Mouse (Mus musculus) kidney, postnatal 0 days (tissue): Measurements from ENCODE around the gene Krt32. TPM values are rescaled to one million over a fixed set of nuclear protein-coding genes. Genes with fewer than 3 reads are reported as not detected.
A peak's percentile ranks its signal among the peaks of the same experiment; 100 is the strongest.

Source experiments
- ATAC-seq: fragments of 200-750 bp; cut with Nextera tagmentation; replicated peaks from 2 replicates; pipeline ENCODE4 v1.8.0; 2017; ENCODE audit warnings: low read depth, moderate number of reproducible peaks, moderate TSS enrichment, moderate library complexity; ENCODE audit not compliant: low FRiP score
- DNase-seq: peaks from one replicate; pipeline ENCODE4 v3.0.0-alpha.2; 2016; ENCODE audit warnings: low spot score
- H3K27ac ChIP-seq: fragments of 300-500 bp; sonication (generic); 2 replicates; pipeline ENCODE4 v1.5.1; 2014; ENCODE audit warnings: mild to moderate bottlenecking
- H3K27me3 ChIP-seq: fragments of 300-500 bp; sonication (generic); 2 replicates; pipeline ENCODE4 v1.6.1; 2014; ENCODE audit warnings: low read length, mixed read lengths; ENCODE audit not compliant: insufficient read depth
- H3K36me3 ChIP-seq: fragments of 300-500 bp; sonication (generic); 2 replicates; pipeline ENCODE4 v1.6.1; 2014; ENCODE audit warnings: low read length, mixed read lengths; ENCODE audit not compliant: insufficient read depth
- H3K4me1 ChIP-seq: fragments of 300-500 bp; sonication (generic); replicated peaks from 2 replicates; pipeline ENCODE4 v1.6.1; 2014; ENCODE audit warnings: antibody characterized with exemption, low read length, mixed read lengths; ENCODE audit not compliant: insufficient read depth
- H3K4me2 ChIP-seq: fragments of 300-500 bp; sonication (generic); 2 replicates; pipeline ENCODE4 v1.6.1; 2014; ENCODE audit warnings: mild to moderate bottlenecking, low read length, moderate library complexity, mixed read lengths
- H3K4me3 ChIP-seq: fragments of 300-500 bp; sonication (generic); replicated peaks from 2 replicates; pipeline ENCODE4 v1.5.1; 2014; ENCODE audit warnings: low read depth, low read length
- H3K9ac ChIP-seq: fragments of 300-500 bp; sonication (generic); 2 replicates; pipeline ENCODE4 v1.6.1; 2014; ENCODE audit warnings: low read depth, low read length
- H3K9me3 ChIP-seq: fragments of 300-500 bp; sonication (generic); replicated peaks from 2 replicates; pipeline ENCODE4 v1.6.1; 2016; ENCODE audit warnings: low read length, inconsistent platforms, mixed read lengths
- CTCF ChIP-seq: IDR thresholded peaks from 2 replicates; pipeline ENCODE4 v1.5.1; 2016; ENCODE audit warnings: antibody characterized with exemption, low read depth, mild to moderate bottlenecking, moderate library complexity
- WGBS: fragments of 180-500 bp; shearing (Covaris S2); extraction: QIAGEN DNeasy Blood & Tissue Kit; methylation state at CpG from one replicate; pipeline ENCODE4 v1.1.7; 2014; 5-methylcytosine and 5-hydroxymethylcytosine counted together
- polyA plus RNA-seq: library from polyadenylated mRNA; unstranded; fragments of >200 nt; fragmentation: Nextera tagmentation; extraction: Ambion mirVana; gene quantifications from 2 replicates; pipeline ENCODE4 v1.2.1, GENCODE M21; 2015

Gene Krt32
- polyA plus RNA-seq, 1 experiment from 2014 or later = not detected

GRCm38 (mm10) chr11:100113742-100114029 is 25.7 kb upstream of the Krt32 start:
- Histone ChIP-seq H3K27me3 (no peaks in the 10 kb centered on the region), H3K36me3 (no peaks in the 10 kb centered on the region), H3K9me3 (no peaks in the 10 kb centered on the region), H3K4me3 (no peak overlapping the region), H3K4me2 (no peak overlapping the region), H3K4me1 (no peaks in the 10 kb centered on the region), H3K27ac (no peak overlapping the region), H3K9ac (no peak overlapping the region)
- WGBS = 52% methylated on average over 2 of the region's 2 CpGs
- no peak for ATAC-seq
- DNase-seq = no peak
- TF ChIP-seq CTCF = no peak

DNA sequence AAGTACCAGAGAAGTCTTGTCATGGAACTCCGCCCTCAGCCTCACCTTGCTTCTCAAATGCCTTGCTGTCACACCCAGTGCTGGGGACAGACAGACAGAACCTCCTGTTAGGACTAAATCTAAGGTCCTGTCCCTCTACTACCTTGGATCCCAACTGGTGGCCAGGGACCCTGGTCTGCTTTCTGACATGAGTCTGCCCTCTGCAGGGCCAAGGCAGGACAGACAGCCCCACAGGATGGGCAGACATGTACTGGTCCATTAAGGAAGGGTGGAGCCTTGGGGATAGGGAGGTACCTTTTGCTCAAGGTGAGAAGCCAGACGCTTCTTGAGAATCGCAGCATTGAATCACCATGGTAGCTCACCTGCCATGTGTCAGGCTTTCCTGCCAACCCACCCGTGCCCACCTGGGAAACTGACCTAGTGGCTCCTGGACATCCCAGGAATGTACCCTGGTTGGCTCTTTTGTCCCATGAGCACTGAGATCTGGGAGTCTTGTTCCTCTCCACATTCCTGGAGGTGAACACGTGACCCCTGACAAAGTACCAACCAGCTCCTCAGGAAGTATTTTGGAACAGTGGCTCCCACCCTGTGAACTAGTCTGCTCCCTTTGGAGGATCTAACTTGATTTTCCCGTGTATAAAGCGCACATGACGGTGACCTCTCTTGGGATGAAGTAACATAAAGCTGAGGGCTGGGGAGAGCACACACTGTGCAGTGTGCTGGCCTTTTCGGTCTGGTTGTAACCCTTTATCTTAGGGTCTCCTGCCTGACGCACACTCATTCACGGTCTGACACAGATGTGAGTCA is 25.1 kb upstream of the Krt32 start:
- 70% methylated on average over 11 of the region's 11 CpGs for WGBS
- ATAC-seq = no peak
- no peak overlapping the region for H3K27ac ChIP-seq

GRCm38 (mm10) chr11:100105576-100106122 is 17.6 kb upstream of the Krt32 start, which contains the start of gene Krt36:
TSS of gene Krt36 (minus strand) at chr11:100105626.
- Histone ChIP-seq H3K27me3 (no peaks in the 10 kb centered on the region), H3K27ac (no peak within 1 kb of the TSS), H3K4me2 (no peak within 1 kb of the TSS), H3K4me3 (no peak within 1 kb of the TSS), H3K36me3 (no peaks in the 10 kb centered on the region), H3K4me1 (no peaks in the 10 kb centered on the region), H3K9me3 (no peaks in the 10 kb centered on the region), H3K9ac (no peak within 1 kb of the TSS)
- 66% methylated on average over 6 of the region's 6 CpGs for WGBS
- DNase-seq (no peak), ATAC-seq (no peak)
- no peak for TF ChIP-seq CTCF

More for the DNA sequence above, 25.1 kb upstream of the Krt32 start:
- H3K9me3 ChIP-seq = no peaks in the 10 kb centered on the region
- no peaks in the 10 kb centered on the region for H3K27me3 ChIP-seq
- peak; percentile 20; the same call in 1 of the 2 replicates for TF ChIP-seq CTCF
- H3K4me2 ChIP-seq = no peak overlapping the region
- no peak for DNase-seq
- H3K36me3 ChIP-seq = no peaks in the 10 kb centered on the region
- H3K9ac ChIP-seq = no peak overlapping the region
- no peaks in the 10 kb centered on the region for H3K4me1 ChIP-seq
- H3K4me3 ChIP-seq = no peak overlapping the region

DNA sequence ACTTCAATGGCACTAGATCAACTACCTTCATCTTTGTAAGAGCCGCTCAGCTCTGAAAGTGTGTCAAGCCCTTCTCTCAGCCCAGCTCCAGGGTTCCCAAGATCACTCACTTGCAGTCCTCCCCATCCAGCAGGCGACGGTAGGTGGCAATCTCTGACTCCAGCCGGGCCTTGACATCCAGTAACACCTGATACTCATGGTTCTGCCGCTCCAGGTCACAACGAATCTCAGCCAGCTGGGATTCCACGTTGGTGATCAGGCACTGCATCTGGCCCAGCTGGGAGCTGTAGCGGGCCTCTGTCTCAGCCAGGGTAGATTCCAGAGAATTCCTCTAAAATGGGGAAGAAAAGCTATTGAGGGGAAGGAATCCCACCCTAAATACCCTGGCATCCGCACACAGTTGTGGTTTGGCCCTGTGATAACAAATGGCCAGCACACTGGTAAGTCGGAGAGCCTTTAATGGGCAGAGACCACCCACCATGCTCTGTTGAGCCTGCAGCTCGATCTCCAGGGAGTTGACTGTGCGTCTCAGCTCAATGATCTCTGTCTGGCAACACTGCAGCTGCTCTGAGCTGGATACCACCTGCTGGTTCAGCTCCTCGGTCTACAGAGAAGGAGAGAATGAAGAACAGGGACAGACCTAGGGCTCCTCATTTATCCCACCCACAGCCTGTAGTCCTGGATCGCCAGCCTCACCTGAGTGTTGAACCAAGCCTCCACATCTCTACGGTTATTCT is 14.8 kb upstream of the Krt32 start:
- 34% methylated on average over 15 of the region's 15 CpGs for WGBS
- no peaks in the 10 kb centered on the region for H3K36me3 ChIP-seq
- no peak overlapping the region for H3K4me3 ChIP-seq
- no peaks in the 10 kb centered on the region for H3K9me3 ChIP-seq
- no peaks in the 10 kb centered on the region for H3K27me3 ChIP-seq
- H3K27ac ChIP-seq = no peak overlapping the region
- no peak overlapping the region for H3K4me2 ChIP-seq
- H3K4me1 ChIP-seq = 0 out of 2 replicates have a peak, but pooled peaks cover 4% of the 10 kb centered on the region
- peak; percentile 67 for ATAC-seq
- no peak overlapping the region for H3K9ac ChIP-seq
- peak; percentile 75 for DNase-seq
- TF ChIP-seq CTCF = peak; percentile 37

DNA sequence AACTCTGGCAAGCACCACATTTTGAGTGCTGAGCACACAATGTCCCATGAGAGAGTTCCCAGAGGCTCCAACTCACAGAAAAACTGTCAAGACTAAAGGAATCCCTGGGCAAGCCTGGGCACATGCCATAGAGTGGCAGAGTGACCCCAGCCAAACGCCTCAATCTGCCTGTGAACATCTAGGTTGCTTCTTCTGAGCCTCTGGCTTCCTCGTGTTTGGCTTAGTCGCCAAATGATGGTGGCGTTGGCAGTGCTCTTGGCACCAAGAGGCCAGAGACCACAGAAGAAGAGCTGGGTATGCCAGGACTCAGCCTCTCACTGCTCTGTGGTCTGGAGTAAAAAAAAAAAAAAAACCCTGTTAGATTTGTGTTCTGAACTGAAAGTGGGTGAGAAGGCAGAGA is 12.4 kb upstream of the Krt32 start:
- no peaks in the 10 kb centered on the region for H3K9me3 ChIP-seq
- H3K27ac ChIP-seq = no peak overlapping the region
- H3K27me3 ChIP-seq = no peaks in the 10 kb centered on the region
- H3K36me3 ChIP-seq = no peaks in the 10 kb centered on the region
- H3K4me1 ChIP-seq = 0 out of 2 replicates have a peak, but pooled peaks cover 4% of the 10 kb centered on the region
- H3K4me2 ChIP-seq = no peak overlapping the region
- 80% methylated on average over 4 of the region's 4 CpGs for WGBS
- no peak overlapping the region for H3K4me3 ChIP-seq
- no peak overlapping the region for H3K9ac ChIP-seq
- TF ChIP-seq CTCF = no peak
- ATAC-seq = no peak
- no peak for DNase-seq

DNA sequence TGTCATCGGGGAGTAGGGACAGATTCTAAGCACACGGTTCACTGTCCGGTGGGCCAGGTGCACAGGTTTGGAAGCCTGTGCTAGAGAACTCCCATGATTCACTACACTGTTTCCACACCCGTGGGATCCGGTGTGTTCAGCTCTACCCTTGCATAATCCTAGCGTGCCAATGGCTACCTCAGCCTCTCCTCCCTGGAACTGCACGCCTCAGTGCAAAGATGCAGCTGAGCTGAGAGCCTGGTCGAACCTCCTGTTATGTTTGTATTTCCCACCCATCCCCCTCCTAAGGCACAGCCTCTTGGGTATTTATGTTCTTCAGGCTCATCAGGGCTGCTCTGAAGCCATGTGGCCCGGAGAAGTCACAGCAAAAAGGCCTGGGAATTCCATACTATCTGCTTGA is 9.8 kb upstream of the Krt32 start:
- Histone ChIP-seq H3K4me2 (no peak overlapping the region), H3K9ac (no peak overlapping the region), H3K27ac (no peak overlapping the region), H3K27me3 (no peaks in the 10 kb centered on the region), H3K9me3 (no peaks in the 10 kb centered on the region), H3K4me1 (0 out of 2 replicates have a peak, but pooled peaks cover 4% of the 10 kb centered on the region), H3K4me3 (no peak overlapping the region), H3K36me3 (no peaks in the 10 kb centered on the region)
- peak; percentile 81 for ATAC-seq
- TF ChIP-seq CTCF = no peak
- WGBS = 29% methylated on average over 9 of the region's 9 CpGs
- peak; percentile 66 for DNase-seq
